Mouse (Mus musculus) embryonic fibroblast, embryonic 13.5 days (primary cell): ENCODE measurements around the gene Rexo1. TPM values are rescaled to one million over a fixed set of nuclear protein-coding genes. Genes with fewer than 3 reads are reported as not detected.

ENCODE experiments used
- H3K27ac ChIP-seq: 2 replicates; pipeline ENCODE4 v1.5.1; 2012; ENCODE audit warnings: low read length, control low read depth, inconsistent platforms; ENCODE audit not compliant: insufficient read depth
- H3K4me1 ChIP-seq: 2 replicates; pipeline ENCODE4 v1.6.1; 2011; ENCODE audit warnings: low read length; ENCODE audit not compliant: control insufficient read depth, insufficient read depth
- H3K4me3 ChIP-seq: 2 replicates; pipeline ENCODE4 v1.5.1; 2011; ENCODE audit warnings: mild to moderate bottlenecking, control low read depth, low read length; ENCODE audit not compliant: insufficient read depth
- CTCF ChIP-seq: IDR thresholded peaks from 2 replicates; pipeline ENCODE4 v1.5.1; 2011; ENCODE audit warnings: mild to moderate bottlenecking, control low read depth, low read length, moderate library complexity, borderline replicate concordance; ENCODE audit not compliant: insufficient read depth
- POLR2A ChIP-seq: IDR thresholded peaks from 2 replicates; pipeline ENCODE4 v1.6.1; 2011; ENCODE audit warnings: low read depth, mild to moderate bottlenecking, control low read depth, low read length, moderate library complexity
- polyA plus RNA-seq: library from polyadenylated mRNA; stranded (reverse); fragments of >200 nt; gene quantifications from 2 replicates; pipeline ENCODE4 v1.2.4, GENCODE M21; 2011; ENCODE audit warnings: low read depth; ENCODE audit not compliant: missing spikeins, insufficient read length

Rexo1 gene
- polyA plus RNA-seq, 1 experiment = 21.9 TPM

- no peak for TF ChIP-seq POLR2A
- TF ChIP-seq CTCF = no peak
- Histone ChIP-seq H3K27ac (no peak overlapping the region), H3K4me1 (no peaks in the 10 kb centered on the region), H3K4me3 (no peak overlapping the region)
Observed at GRCm38 (mm10) chr10:80513739-80514138, 47.6 kb downstream of the Rexo1 start.

GRCm38 (mm10) chr10:80510273-80510660 is 51.1 kb downstream of the Rexo1 start:
- no peak overlapping the region for H3K4me3 ChIP-seq
- H3K27ac ChIP-seq = no peak overlapping the region
- TF ChIP-seq CTCF (no peak), POLR2A (no peak)
- H3K4me1 ChIP-seq = no peaks in the 10 kb centered on the region

- no peaks in the 10 kb centered on the region for H3K4me1 ChIP-seq
- H3K27ac ChIP-seq = no peak overlapping the region
- peak overlapping the region; percentile 38 for H3K4me3 ChIP-seq
- TF ChIP-seq CTCF (peak; percentile 96), POLR2A (no peak)
Observed at GRCm38 (mm10) chr10:80509412-80510272, 51.7 kb downstream of the Rexo1 start.

GRCm38 (mm10) chr10:80506222-80506621 is 55.1 kb downstream of the Rexo1 start:
- no peaks in the 10 kb centered on the region for H3K4me1 ChIP-seq
- H3K27ac ChIP-seq = no peak overlapping the region
- H3K4me3 ChIP-seq = no peak overlapping the region
- TF ChIP-seq POLR2A (no peak), CTCF (peak; percentile 68; the same call in 1 of the 2 replicates)

GRCm38 (mm10) chr10:80504724-80505123 is 56.6 kb downstream of the Rexo1 start:
- Histone ChIP-seq H3K4me1 (no peaks in the 10 kb centered on the region), H3K4me3 (no peak overlapping the region), H3K27ac (no peak overlapping the region)
- no peak for TF ChIP-seq POLR2A
- TF ChIP-seq CTCF = no peak

GRCm38 (mm10) chr10:80503599-80504220 is 57.6 kb downstream of the Rexo1 start:
- TF ChIP-seq POLR2A (no peak), CTCF (no peak)
- Histone ChIP-seq H3K27ac (no peak overlapping the region), H3K4me3 (no peak overlapping the region), H3K4me1 (no peaks in the 10 kb centered on the region)

GRCm38 (mm10) chr10:80502819-80503314 is 58.5 kb downstream of the Rexo1 start:
- Histone ChIP-seq H3K27ac (no peak overlapping the region), H3K4me3 (no peak overlapping the region), H3K4me1 (no peaks in the 10 kb centered on the region)
- TF ChIP-seq POLR2A (no peak), CTCF (no peak)

GRCm38 (mm10) chr10:80502291-80502690 is 59.1 kb downstream of the Rexo1 start:
- Histone ChIP-seq H3K4me1 (no peaks in the 10 kb centered on the region), H3K27ac (no peak overlapping the region), H3K4me3 (no peak overlapping the region)
- no peak for TF ChIP-seq POLR2A
- TF ChIP-seq CTCF = no peak

- TF ChIP-seq CTCF (no peak), POLR2A (no peak)
- H3K4me3 ChIP-seq = no peak overlapping the region
Observed at GRCm38 (mm10) chr10:80496421-80496820, 64.9 kb downstream of the Rexo1 start.

GRCm38 (mm10) chr10:80495901-80496300 is 65.5 kb downstream of the Rexo1 start:
- Histone ChIP-seq H3K4me3 (no peak overlapping the region), H3K27ac (no peak overlapping the region), H3K4me1 (no peaks in the 10 kb centered on the region)
- TF ChIP-seq POLR2A (no peak), CTCF (no peak)

More at GRCm38 (mm10) chr10:80496421-80496820, 64.9 kb downstream of the Rexo1 start:
- Histone ChIP-seq H3K4me1 (no peaks in the 10 kb centered on the region), H3K27ac (no peak overlapping the region)
